Mouse (Mus musculus) adrenal gland, postnatal 4 days (tissue): ENCODE data around the gene Wdr54. TPM values are rescaled to one million over a fixed set of nuclear protein-coding genes. Genes with fewer than 3 reads are reported as not detected.

ENCODE experiments used
- DNase-seq, 2 experiments: peaks; one replicate each; pipeline ENCODE4 v3.0.0; 2021 to 2022; ENCODE audit warnings: low spot score in 2 of 2, mixed read lengths in 2 of 2
- long read RNA-seq, 2 experiments: library from polyadenylated mRNA; stranded (forward); transcript quantifications; one replicate each; pipeline ENCODE4 v2.0.0; 2021
- total RNA-seq, 2 experiments: library from RNA; stranded (reverse); gene quantifications; 2 replicates each; pipeline ENCODE4 v1.2.3; 2021

Wdr54 gene
- 1 to 10 TPM; 3.5 to 3.6 TPM for total RNA-seq
- long read RNA-seq, experiment 1, partial matches to known transcripts: 0 of 2 reads
- long read RNA-seq, experiment 1, other reads (novel, unspliced or antisense): 2 of 2 reads
- long read RNA-seq, experiment 2, partial matches to known transcripts: 2 of 4 reads
- long read RNA-seq, experiment 2, other reads (novel, unspliced or antisense): 2 of 4 reads

DNA sequence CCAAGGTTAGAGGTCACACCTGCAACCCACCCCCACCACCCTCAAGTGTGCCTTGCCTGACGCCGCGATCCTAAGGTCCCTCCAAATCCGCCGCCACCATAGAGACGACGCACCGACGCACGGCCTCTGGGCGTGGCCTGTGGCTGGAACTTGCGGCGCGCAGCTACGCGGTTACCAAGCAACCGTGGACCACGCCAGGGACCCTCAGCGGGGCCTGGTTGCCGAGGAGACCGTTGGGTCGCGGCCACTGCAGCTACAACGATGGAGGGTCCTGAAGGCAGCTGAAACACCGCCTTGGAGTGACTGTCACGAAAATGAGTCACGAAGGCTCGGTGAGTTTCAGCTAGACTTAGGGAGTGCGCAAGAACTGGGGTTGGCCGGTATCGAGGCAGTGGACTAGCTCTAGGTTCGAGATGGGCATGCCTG lies at the start of gene Wdr54, which contains the start of gene 1700003E16Rik:
Gene Wdr54 (minus strand): TSS at position 139 of the 426 bp plus-strand sequence.
Gene 1700003E16Rik (plus strand): TSS at position 146 of the 426 bp plus-strand sequence.
- DNase-seq: no peak

DNA sequence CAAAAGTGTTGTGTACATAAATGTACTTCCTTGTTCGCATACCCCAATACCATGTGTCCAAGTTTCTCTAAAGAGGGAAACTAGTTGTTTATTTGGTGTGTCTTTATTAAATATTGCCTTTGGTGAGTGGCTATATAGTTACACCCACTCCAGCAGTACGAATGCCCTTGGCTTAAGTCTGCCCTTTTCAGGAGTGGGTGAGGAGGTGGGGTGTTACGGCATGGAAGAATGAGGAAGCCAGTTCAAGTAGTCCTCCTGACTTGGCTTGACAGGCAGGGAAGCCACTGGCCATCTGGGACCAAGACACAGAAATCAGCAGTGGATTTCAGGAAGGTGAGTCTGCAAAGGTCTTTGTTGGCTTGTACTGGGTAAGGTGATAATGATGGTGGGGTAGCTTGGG lies 49.7 kb upstream of the Wdr54 start:
- DNase-seq: no peak

DNA sequence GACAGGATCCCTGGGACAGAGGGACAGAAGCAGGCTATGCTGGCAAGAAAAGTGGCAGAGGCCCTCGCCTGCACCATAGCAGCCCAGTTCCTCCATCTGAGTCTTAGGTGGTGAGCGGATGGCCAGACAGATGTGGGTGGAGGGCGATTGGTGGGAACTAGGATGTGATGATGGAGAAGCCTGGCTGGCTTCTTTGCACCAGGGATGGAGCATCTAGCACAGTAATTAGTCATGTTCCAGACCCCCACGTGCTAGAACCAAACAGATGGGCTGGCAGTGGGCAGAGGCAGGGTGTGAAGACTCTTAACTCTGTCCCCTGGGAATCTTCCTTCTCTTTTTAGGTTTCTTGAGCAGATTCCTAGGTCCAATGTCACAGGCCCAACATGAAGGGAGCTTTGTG lies 47.1 kb upstream of the Wdr54 start:
- no peak for DNase-seq

DNA sequence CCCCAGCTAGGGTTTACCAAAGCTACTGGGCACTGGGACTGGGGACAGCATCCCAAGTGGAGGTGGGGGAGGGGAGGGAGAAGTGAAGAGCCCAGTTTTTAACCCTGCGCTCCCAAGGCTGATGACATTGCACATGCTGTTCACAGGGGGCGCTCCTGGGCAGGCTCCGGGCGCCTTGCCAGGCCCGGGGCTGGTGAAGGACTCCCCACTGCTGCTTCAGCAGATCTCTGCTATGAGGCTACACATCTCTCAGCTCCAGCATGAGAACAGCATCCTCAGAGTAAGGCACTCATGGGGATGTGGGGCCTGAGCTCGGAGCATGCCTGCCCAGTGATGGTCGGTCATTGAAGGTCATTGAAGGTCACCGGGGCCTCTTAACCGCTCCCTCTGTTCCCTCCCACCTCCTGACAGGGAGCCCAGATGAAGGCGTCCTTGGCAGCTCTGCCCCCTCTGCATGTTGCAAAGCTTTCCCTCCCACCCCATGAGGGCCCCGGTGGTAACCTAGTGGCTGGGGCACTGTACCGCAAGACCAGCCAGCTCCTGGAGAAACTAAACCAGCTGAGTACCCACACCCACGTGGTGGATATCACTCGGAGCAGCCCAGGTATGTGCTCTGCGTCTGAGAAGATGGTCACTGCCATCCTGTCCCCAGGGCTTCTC lies 41.3 kb upstream of the Wdr54 start:
- peak; percentile 51 to 60 for DNase-seq

GRCm38 (mm10) chr6:83193571-83193970 lies 37.4 kb upstream of the Wdr54 start:
- DNase-seq: no peak

- no peak for DNase-seq
Observed at GRCm38 (mm10) chr6:83186946-83187345, 30.7 kb upstream of the Wdr54 start.

- no peak for DNase-seq
Observed at GRCm38 (mm10) chr6:83185895-83186861, 30.0 kb upstream of the Wdr54 start.

DNA sequence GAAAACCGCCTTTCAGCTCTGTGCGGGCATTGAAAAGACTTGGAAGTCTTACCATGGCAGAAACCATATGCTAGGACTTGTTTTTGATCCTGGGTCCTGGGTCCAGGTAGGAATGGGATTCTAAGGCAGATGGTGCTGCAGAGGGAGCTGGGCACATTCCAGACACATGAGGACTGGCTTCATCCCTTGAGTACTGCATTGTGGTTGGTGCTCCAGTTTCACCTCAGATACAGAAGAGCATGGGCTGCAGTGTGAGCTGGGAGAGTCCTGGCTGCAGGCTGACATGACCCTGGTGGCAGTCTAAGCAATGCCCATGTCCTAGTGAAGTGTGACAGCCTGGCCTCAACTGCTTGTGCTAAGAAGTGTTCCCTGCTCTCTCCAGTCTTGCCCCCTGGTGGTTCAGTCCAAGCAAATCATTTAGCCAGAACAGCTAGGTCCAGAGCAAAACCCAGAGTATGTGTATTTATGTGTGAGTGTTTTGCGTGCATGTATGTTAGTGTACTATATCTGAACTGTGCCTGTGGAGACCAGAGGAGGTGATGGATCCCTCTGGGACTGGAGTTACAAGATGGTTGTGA lies 28.8 kb upstream of the Wdr54 start:
- DNase-seq: no peak

GRCm38 (mm10) chr6:83180605-83181004 lies 24.4 kb upstream of the Wdr54 start:
- no peak for DNase-seq

DNA sequence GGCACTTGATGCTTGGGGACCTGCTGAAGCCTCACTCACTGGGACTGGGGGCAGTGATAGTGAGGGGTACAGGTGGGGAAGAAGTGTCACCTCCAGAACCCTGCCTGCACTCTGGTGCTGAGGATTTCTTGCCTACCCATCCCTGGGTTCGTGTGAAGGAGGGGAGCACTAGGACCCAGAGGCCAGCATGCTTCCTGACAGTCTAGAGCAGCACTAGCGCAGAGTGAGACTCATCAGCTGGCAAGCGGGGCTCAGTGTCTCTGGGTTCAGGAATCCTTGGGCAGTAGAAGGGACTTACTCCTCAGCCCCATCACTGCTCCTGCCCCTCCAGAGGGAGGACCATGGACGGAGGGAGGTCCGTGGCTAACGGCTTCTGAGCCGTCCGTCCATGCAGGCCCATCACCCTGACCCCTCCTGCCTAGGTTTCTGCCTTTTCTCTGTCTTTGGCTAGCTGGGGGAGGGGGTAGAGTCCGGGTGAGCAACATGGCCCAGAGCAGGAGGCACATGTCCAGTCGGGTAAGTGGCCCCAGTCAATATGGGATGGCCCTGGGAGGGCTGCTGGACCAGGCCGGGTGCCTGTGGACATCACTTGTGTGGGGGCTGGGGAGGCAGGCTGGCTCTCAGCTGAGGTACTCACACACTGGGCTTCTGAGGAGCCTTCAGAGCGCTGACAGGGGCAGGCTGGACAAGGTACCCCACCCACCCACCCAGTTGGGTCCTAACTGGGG lies 23.4 kb upstream of the Wdr54 start:
- no peak for DNase-seq

GRCm38 (mm10) chr6:83175996-83176395 lies 19.8 kb upstream of the Wdr54 start:
- no peak for DNase-seq

DNA sequence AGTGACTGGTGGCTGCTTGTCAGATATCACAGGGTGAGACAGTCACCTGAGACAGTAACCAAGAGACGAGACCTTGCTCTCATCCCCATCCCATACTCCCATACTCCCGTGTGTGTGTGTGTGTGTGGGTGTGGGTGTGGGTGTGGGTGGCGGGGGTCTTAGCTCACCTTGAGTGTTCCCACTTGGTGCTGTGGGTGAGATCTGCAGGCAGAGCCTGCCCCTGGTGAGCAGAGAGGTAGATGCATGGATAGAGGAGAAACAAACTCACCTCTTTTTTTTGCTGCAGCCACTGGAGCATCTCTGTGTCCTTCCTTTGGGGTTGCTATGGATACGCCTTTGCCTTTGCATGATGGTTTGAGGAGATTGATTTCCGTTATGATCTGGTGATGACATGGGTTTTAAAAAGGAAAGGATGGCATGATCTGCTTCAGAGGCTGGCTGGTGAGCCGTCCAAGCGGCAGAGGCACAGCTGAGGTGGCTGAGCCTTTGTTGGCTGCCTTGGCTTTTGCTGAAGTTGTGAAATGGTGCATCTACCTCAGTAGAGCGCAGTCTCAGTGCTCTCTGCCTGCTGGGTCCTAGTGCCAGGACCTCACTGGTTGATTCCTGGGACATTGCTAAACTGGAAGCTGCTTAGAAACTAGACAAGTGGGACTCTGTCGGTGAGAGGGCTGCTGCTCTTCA lies 16.2 kb upstream of the Wdr54 start:
- DNase-seq: no peak

DNA sequence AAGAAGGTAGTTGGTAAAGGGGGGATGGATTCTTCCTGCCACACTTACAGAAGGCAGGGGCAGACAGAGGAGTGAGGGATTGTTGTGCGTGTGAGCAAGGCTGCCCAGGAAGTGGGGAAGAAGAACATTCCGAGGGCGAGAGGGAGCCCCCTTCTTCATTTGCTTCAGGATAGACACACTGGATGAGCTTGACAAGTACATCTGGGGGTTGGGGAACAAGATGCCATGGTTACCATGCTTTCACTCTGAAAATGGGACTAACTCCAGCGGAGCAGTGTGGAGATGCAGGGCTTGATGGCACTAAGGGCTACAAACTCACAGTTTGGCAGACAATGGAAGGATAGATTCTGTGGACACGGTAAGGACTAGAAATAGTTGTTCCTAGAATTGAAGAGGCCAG lies 14.9 kb upstream of the Wdr54 start:
- no peak for DNase-seq

GRCm38 (mm10) chr6:83169872-83170271 lies 13.7 kb upstream of the Wdr54 start:
- DNase-seq: no peak

DNA sequence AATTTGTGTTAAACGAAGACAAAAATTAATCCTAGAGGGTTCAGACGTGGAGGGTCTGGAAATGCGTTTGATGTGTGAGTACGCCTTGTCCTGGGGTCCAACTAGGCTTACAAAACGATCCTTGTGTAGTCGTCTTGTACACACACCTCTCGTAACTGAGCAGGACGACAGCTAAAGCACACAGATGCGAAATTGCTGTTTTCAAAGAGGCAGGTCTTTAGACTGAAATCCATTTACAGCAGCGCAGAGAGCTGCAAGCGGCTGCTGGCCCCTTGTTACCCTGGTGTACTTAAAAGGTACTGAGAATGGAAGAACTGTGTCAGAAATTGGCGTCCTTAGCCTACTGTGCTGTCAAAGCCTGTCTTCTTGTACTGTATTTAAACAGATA lies 10.0 kb upstream of the Wdr54 start:
- no peak for DNase-seq

GRCm38 (mm10) chr6:83165607-83166242 lies 9.5 kb upstream of the Wdr54 start, which contains the start of gene Dctn1:
Dctn1 (plus strand) TSS chr6:83165920.
- peak; percentile 86 to 93 for DNase-seq

GRCm38 (mm10) chr6:83165026-83165606 lies 8.9 kb upstream of the Wdr54 start:
- DNase-seq: no peak

DNA sequence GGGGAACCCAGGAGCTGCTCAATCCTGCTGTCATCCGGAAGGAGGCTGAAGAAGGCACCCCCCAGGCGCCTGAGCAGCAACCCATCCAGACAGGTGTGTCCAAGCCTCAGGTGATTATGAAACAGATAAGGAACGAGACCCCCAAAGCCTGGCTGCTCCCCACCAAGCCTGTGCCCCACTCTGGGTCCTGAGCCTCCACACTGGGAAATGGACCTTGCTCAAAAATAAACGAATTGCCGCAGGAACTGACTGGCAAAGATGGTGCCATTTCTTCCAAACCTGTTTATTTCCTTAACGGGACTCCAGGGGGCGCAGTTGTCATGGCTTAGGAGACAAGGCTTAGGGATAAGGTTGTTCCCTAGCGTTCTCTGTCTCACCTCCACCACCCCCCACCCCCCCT lies 6.5 kb upstream of the Wdr54 start:
- DNase-seq: peak in 1 of 2 experiments; percentile 34

DNA sequence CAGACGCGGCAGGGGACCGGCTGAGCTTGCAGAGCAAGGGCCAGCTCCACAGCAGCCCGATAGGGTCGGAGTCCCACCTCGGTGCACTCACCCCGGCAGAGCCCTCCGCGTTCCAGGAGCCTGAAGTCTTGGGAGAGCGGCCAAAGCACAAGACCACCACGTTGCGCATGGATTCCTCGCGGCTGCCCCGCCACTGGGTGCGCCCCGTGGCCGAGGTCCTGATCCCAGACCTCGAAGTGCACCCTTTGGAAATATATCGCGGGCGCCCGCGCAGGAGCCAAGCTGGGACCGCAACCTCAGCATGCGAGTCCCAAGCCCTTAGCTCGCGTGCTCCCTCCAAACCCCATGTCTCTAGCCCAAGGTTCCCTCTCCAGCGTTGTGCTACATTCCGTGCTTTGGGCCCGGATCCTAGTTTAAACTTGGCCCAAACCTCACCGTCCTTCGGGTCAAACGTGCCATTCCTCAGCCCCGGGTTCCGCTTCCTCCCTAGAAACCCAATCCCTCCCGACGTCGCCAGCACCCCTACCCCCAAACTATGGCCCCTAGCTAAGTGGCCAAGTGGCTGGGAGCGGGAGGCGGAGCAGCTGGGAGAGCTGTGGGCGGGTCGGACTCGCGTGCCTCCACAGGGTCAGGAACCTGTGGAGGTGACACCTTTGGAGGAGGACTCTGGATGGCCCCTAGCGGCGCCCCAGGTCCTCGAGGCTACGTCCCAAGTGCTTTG lies 5.9 kb upstream of the Wdr54 start:
- no peak for DNase-seq
